ENCODE assay signal across 8 mouse cellular contexts in genomic region chr11:103116959-103117590, GRCm38 (mm10). TPM values are rescaled to one million over a fixed set of nuclear protein-coding genes. Genes with fewer than 3 reads are reported as not detected.
DNase-seq lines count a peak whose midpoint lies in the region; ATAC-seq lines count a peak whose summit lies in the region.

No protein-coding gene starts in this region.

- peak; percentile 19; the same call in 1 of the 2 replicates for ATAC-seq in limb, embryonic 11.5 days (ENCODE audit: insufficient number of reproducible peaks, low FRiP score, low TSS enrichment, low read depth)
- 0 out of 2 replicates have a peak, but pooled peaks have one; percentile 22 for ATAC-seq in midbrain, embryonic 11.5 days (ENCODE audit: low FRiP score)
- ATAC-seq in activated CD4-positive, CD25-positive, alpha-beta regulatory T cell, adult 4 months, result no peak

- H3K4me3 ChIP-seq in limb, embryonic 11.5 days (ENCODE audit: low read depth, low read length), result peak overlapping the region; percentile 65
- H3K4me3 ChIP-seq in midbrain, embryonic 11.5 days (ENCODE audit: low read depth, low read length), result peak overlapping the region; percentile 64

- H3K36me3 ChIP-seq in limb, embryonic 11.5 days (ENCODE audit: control insufficient read depth, insufficient read depth, low read length), result no peaks in the 10 kb centered on the region
- no peaks in the 10 kb centered on the region for H3K36me3 ChIP-seq in midbrain, embryonic 11.5 days (ENCODE audit: control insufficient read depth, insufficient read depth, low read length)

- 0 out of 2 replicates have a peak, but pooled peaks cover 2% of the 10 kb centered on the region for H3K27me3 ChIP-seq in limb, embryonic 11.5 days (ENCODE audit: control insufficient read depth, insufficient read depth, low read length)
- H3K27me3 ChIP-seq in midbrain, embryonic 11.5 days (ENCODE audit: control insufficient read depth, insufficient read depth, low read length), result peaks cover 9% of the 10 kb centered on the region; the same call in 1 of the 2 replicates

- DNase-seq in adipocyte (ENCODE audit: low spot score), result peak; percentile 82
- DNase-seq in cerebellum, postnatal 25 days, result peak; percentile 83 to 87
- peak; percentile 65 to 68 for DNase-seq in gastrocnemius, adult 8-10 months (ENCODE audit: low spot score in 2 of 2)
- DNase-seq in induced T-regulatory cell, adult 2 months (ENCODE audit: low read depth), result peak; percentile 82
- peak; percentile 76 for DNase-seq in limb, embryonic 11.5 days (ENCODE audit: low spot score)
- peak; percentile 96 for DNase-seq in midbrain, embryonic 11.5 days (ENCODE audit: low spot score, missing footprints)
- DNase-seq in skeletal muscle tissue, adult 2 months (ENCODE audit: low read depth, low spot score), result peak; percentile 64

- no peak overlapping the region; the same call in 1 of the 2 replicates for H3K27ac ChIP-seq in limb, embryonic 11.5 days (replicated peaks; ENCODE audit: low read depth, low read length)
- no peak overlapping the region; the same call in 1 of the 2 replicates for H3K27ac ChIP-seq in midbrain, embryonic 11.5 days (ENCODE audit: low read depth, low read length)

- H3K4me2 ChIP-seq in limb, embryonic 11.5 days (ENCODE audit: low read depth, severe bottlenecking), result peak overlapping the region; percentile 79
- H3K4me2 ChIP-seq in midbrain, embryonic 11.5 days, result peak overlapping the region; percentile 93

- no peaks in the 10 kb centered on the region for H3K9me3 ChIP-seq in limb, embryonic 11.5 days (ENCODE audit: control insufficient read depth, low read length)
- H3K9me3 ChIP-seq in midbrain, embryonic 11.5 days (ENCODE audit: control insufficient read depth, low read length), result no peaks in the 10 kb centered on the region

- H3K4me1 ChIP-seq in limb, embryonic 11.5 days (ENCODE audit: control insufficient read depth, insufficient read depth, low read length), result peaks cover 16% of the 10 kb centered on the region
- H3K4me1 ChIP-seq in midbrain, embryonic 11.5 days (ENCODE audit: control insufficient read depth, insufficient read depth, low read length), result peaks cover 28% of the 10 kb centered on the region

- H3K9ac ChIP-seq in limb, embryonic 11.5 days (ENCODE audit: low read length), result peak overlapping the region; percentile 27
- peak overlapping the region; percentile 70 for H3K9ac ChIP-seq in midbrain, embryonic 11.5 days (ENCODE audit: low read length)

- 0% methylated on average over 35 of the region's 35 CpGs for WGBS in limb, embryonic 11.5 days
- under 1% methylated on average over 35 of the region's 35 CpGs for WGBS in midbrain, embryonic 11.5 days

RNA-seq across cellular contexts. Expression of gene Hexim1, which starts 1.0 kb away (rescaled TPM):
- total RNA-seq in gastrocnemius, adult 8-10 months (2022), result 10 to 100 TPM; 15.1 to 25.6 (median 18.7) TPM
- polyA plus RNA-seq in limb, embryonic 11.5 days (2014; fragmentation: Nextera tagmentation; extraction: Ambion mirVana), result 5.2 and 5.6 TPM in 2 replicates
- 4.6 and 5.2 TPM in 2 replicates for polyA plus RNA-seq in midbrain, embryonic 11.5 days (2014; fragmentation: Nextera tagmentation; extraction: Ambion mirVana)
- 1 to 10 TPM; 3.4 TPM for polyA plus RNA-seq in activated CD4-positive, CD25-positive, alpha-beta regulatory T cell, adult 4 months (2017; shearing (Covaris generic))

RNA-seq across cellular contexts. Expression of gene Hexim2, which starts 15.2 kb away (rescaled TPM):
- total RNA-seq in gastrocnemius, adult 8-10 months (2022), result 1 to 10 TPM; 1.7 to 4.0 (median 2.8) TPM
- polyA plus RNA-seq in limb, embryonic 11.5 days (2014; fragmentation: Nextera tagmentation; extraction: Ambion mirVana), result 8.3 and 9.5 TPM in 2 replicates
- 5.0 and 6.3 TPM in 2 replicates for polyA plus RNA-seq in midbrain, embryonic 11.5 days (2014; fragmentation: Nextera tagmentation; extraction: Ambion mirVana)
- 1 to 10 TPM; 2.2 to 3.6 TPM for polyA plus RNA-seq in activated CD4-positive, CD25-positive, alpha-beta regulatory T cell, adult 4 months (2017; shearing (Covaris generic))

RNA-seq across cellular contexts. Expression of gene Acbd4, which starts 15.6 kb away (rescaled TPM):
- 10 to 100 TPM; 25.6 to 46.5 (median 41.0) TPM for total RNA-seq in gastrocnemius, adult 8-10 months (2022)
- polyA plus RNA-seq in limb, embryonic 11.5 days (2014; fragmentation: Nextera tagmentation; extraction: Ambion mirVana), result 4.8 and 5.2 TPM in 2 replicates
- 8.2 and 10.5 TPM in 2 replicates for polyA plus RNA-seq in midbrain, embryonic 11.5 days (2014; fragmentation: Nextera tagmentation; extraction: Ambion mirVana)
- 10 to 100 TPM; 18.4 to 24.0 TPM for polyA plus RNA-seq in activated CD4-positive, CD25-positive, alpha-beta regulatory T cell, adult 4 months (2017; shearing (Covaris generic))

RNA-seq across cellular contexts. Expression of gene Plcd3, which starts 15.6 kb away (rescaled TPM):
- 1 to 10 TPM; 5.0 to 5.9 (median 5.5) TPM for total RNA-seq in gastrocnemius, adult 8-10 months (2022)
- polyA plus RNA-seq in limb, embryonic 11.5 days (2014; fragmentation: Nextera tagmentation; extraction: Ambion mirVana), result 1.2 and 1.8 TPM in 2 replicates
- polyA plus RNA-seq in midbrain, embryonic 11.5 days (2014; fragmentation: Nextera tagmentation; extraction: Ambion mirVana), result 0.63 and 0.86 TPM in 2 replicates
- under 1 TPM in 1 of 2 experiments, not detected in 1; 0.20 TPM for polyA plus RNA-seq in activated CD4-positive, CD25-positive, alpha-beta regulatory T cell, adult 4 months (2017; shearing (Covaris generic))

RNA-seq across cellular contexts. Expression of gene Fmnl1, which starts 53.8 kb away (rescaled TPM):
- total RNA-seq in gastrocnemius, adult 8-10 months (2022), result 1 to 10 TPM; 2.2 to 3.9 (median 3.5) TPM
- polyA plus RNA-seq in limb, embryonic 11.5 days (2014; fragmentation: Nextera tagmentation; extraction: Ambion mirVana), result 0.20 and 0.69 TPM in 2 replicates
- polyA plus RNA-seq in midbrain, embryonic 11.5 days (2014; fragmentation: Nextera tagmentation; extraction: Ambion mirVana), result 0.65 and 0.87 TPM in 2 replicates
- polyA plus RNA-seq in activated CD4-positive, CD25-positive, alpha-beta regulatory T cell, adult 4 months (2017; shearing (Covaris generic)), result 10 to 100 TPM; 60.0 to 62.7 TPM
